Mouse (Mus musculus) liver, embryonic 12.5 days (tissue): ENCODE measurements around the gene Pth1r. TPM values are rescaled to one million over a fixed set of nuclear protein-coding genes. Genes with fewer than 3 reads are reported as not detected.

Source experiments
- ATAC-seq: fragments of 200-750 bp; cut with Nextera tagmentation; 2 replicates; pipeline ENCODE4 v1.8.0; 2017; ENCODE audit warnings: moderate number of reproducible peaks, mild to moderate bottlenecking, moderate library complexity
- H3K27ac ChIP-seq: fragments of 300-500 bp; sonication (generic); 2 replicates; pipeline ENCODE4 v1.5.1; 2016; ENCODE audit warnings: mild to moderate bottlenecking
- H3K27me3 ChIP-seq: fragments of 300-500 bp; sonication (generic); replicated peaks from 2 replicates; pipeline ENCODE4 v1.6.1; 2016; ENCODE audit warnings: mild to moderate bottlenecking, moderate library complexity
- H3K36me3 ChIP-seq: fragments of 300-500 bp; sonication (generic); 2 replicates; pipeline ENCODE4 v1.6.1; 2016; ENCODE audit warnings: mild to moderate bottlenecking, moderate library complexity
- H3K4me1 ChIP-seq: fragments of 300-500 bp; sonication (generic); 2 replicates; pipeline ENCODE4 v1.6.1; 2016
- H3K4me2 ChIP-seq: fragments of 300-500 bp; sonication (generic); 2 replicates; pipeline ENCODE4 v1.6.1; 2016; ENCODE audit warnings: mild to moderate bottlenecking, moderate library complexity
- H3K4me3 ChIP-seq: fragments of 300-500 bp; sonication (generic); 2 replicates; pipeline ENCODE4 v1.5.1; 2016; ENCODE audit warnings: mild to moderate bottlenecking, moderate library complexity
- H3K9ac ChIP-seq: fragments of 300-500 bp; sonication (generic); 2 replicates; pipeline ENCODE4 v1.6.1; 2016; ENCODE audit warnings: mild to moderate bottlenecking, moderate library complexity
- H3K9me3 ChIP-seq: fragments of 300-500 bp; sonication (generic); replicated peaks from 2 replicates; pipeline ENCODE4 v1.6.1; 2016; ENCODE audit warnings: mild to moderate bottlenecking, moderate library complexity
- WGBS: fragments of 180-500 bp; shearing (Covaris S2); methylation state at CpG from one replicate; pipeline ENCODE4 v1.1.7; 2016; ENCODE audit not compliant: insufficient replicate concordance; 5-methylcytosine and 5-hydroxymethylcytosine counted together
- polyA plus RNA-seq: library from polyadenylated mRNA; unstranded; fragments of >200 nt; fragmentation: Nextera tagmentation; extraction: Ambion mirVana; gene quantifications from 2 replicates; pipeline ENCODE4 v1.2.1, GENCODE M21; 2016

The Pth1r gene
- polyA plus RNA-seq, 1 experiment from 2014 or later, result 9.1 TPM

DNA sequence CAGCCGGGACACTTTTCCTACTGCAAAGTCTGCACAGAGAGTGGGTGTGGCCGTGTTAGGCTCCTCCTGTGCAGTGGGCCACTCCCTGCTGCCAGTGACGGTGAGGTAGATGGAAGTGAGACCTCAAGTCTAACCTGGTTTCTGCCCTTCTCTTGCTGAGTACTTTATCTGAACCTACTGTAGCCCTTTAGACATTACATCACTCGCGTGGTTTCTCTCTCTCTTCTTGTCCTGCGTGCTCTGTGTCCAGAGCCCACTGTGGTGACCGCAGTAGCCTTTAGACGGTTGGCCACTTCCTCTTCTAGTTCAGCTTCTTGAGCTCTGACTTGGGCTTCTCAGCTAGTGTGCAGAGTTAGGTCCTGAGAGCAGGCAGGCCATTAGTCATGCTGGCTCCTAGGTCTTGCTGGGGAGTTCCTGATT lies 70.4 kb downstream of the Pth1r start:
- Histone ChIP-seq H3K9ac (peak overlapping the region; percentile 30; the same call in 1 of the 2 replicates), H3K27me3 (peaks cover 13% of the 10 kb centered on the region; the same call in 1 of the 2 replicates), H3K4me3 (peak overlapping the region; percentile 3; the same call in 1 of the 2 replicates), H3K4me2 (peak overlapping the region; percentile 33), H3K36me3 (0 out of 2 replicates have a peak, but pooled peaks cover 2% of the 10 kb centered on the region), H3K9me3 (no peaks in the 10 kb centered on the region), H3K27ac (peak overlapping the region; percentile 41; the same call in 1 of the 2 replicates), H3K4me1 (peaks cover 79% of the 10 kb centered on the region)
- WGBS, result 23% methylated on average over 8 of the region's 8 CpGs
- peak; percentile 76 for ATAC-seq

DNA sequence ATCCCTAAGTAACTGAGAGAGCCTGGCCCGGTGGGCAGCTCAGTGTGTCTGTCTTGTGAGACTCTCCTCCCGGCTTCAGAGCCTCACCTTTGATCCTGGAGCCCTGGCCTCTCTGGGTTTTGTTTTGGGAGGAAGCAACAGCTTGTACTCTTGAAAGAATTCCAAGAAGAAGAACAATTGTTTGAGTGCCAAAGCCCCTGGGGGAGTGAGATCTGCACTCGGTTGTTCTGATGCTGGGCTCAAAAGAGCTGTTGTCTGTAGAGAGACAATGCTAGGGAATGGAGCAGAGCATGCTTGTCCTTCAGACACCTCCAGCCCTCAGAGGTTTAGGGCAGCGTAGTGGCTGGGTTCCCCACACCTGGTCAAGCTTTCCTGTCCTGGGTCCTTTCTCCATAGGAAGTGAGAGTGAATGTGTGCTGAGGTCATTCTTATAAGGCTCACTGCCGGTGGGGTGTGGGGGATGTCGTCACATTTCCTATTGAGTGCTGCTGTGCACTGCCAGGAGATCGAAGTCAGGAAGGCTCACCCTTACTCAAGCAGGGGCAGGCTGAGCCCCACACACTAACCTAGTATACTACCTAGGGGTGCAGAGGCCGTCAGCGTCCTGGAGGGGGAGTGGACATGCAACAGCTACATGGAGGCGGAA lies 73.7 kb downstream of the Pth1r start:
- no peak overlapping the region for H3K4me2 ChIP-seq
- 0 out of 2 replicates have a peak overlapping the region, but pooled peaks have one; percentile 8 for H3K27ac ChIP-seq

DNA sequence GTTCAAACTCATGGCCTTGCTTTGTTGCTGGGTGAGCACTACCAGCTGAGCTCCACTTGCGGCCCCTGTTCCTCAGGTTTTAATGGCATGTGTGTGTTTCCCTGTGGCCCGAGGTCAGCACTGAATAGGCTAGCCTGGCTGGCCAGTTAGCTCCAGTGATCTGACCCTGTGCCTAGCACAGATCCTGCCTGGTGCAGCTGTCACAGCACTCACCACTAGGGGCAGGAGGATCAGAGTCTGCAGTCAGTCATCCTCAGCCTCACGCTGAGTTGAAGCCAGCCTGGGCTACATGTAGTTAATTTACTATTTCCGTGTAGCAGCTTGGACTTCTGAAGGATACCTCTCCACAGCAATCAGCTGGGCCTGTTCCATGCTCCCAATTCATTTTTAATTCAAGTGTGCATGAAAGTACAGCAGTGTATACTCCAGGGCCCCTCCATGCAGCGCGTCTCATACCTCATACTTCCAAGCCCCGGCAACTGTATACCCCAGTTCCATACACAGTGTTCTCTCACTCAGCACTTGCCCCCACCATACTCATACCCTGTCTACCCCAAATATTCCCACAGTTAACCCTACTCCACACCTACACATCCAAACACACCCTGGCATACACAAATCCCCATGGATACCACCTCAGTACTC lies 74.4 kb downstream of the Pth1r start:
- WGBS, result 64% methylated on average over 7 of the region's 7 CpGs
- ATAC-seq, result no peak
- no peak overlapping the region for H3K4me2 ChIP-seq
- H3K9ac ChIP-seq, result no peak overlapping the region
- no peaks in the 10 kb centered on the region for H3K9me3 ChIP-seq
- H3K27ac ChIP-seq, result 0 out of 2 replicates have a peak overlapping the region, but pooled peaks have one; percentile 8
- H3K4me3 ChIP-seq, result no peak overlapping the region
- no peaks in the 10 kb centered on the region for H3K36me3 ChIP-seq
- H3K27me3 ChIP-seq, result peaks cover 31% of the 10 kb centered on the region
- H3K4me1 ChIP-seq, result peaks cover 98% of the 10 kb centered on the region

More for the DNA sequence above, 73.7 kb downstream of the Pth1r start:
- Histone ChIP-seq H3K36me3 (no peaks in the 10 kb centered on the region), H3K4me1 (peaks cover 96% of the 10 kb centered on the region), H3K4me3 (no peak overlapping the region), H3K9me3 (no peaks in the 10 kb centered on the region), H3K27me3 (peaks cover 27% of the 10 kb centered on the region), H3K9ac (no peak overlapping the region)
- 53% methylated on average over 10 of the region's 10 CpGs for WGBS
- no peak for ATAC-seq

Other genes starting within 250 kb of the Pth1r start
- 18.6 and 20.4 TPM in 2 replicates for gene Setd2, start 214.5 kb downstream of the Pth1r start, polyA plus RNA-seq
- gene Nradd, start 122.7 kb downstream of the Pth1r start, polyA plus RNA-seq, result 5.3 and 6.7 TPM in 2 replicates
- gene Nbeal2, start 93.0 kb downstream of the Pth1r start, polyA plus RNA-seq, result 4.7 and 4.9 TPM in 2 replicates
- gene Ccdc12, start 90.6 kb downstream of the Pth1r start, polyA plus RNA-seq, result 103 and 105 TPM in 2 replicates
- gene Myl3, start 5.3 kb downstream of the Pth1r start, polyA plus RNA-seq, result 0.48 and 1.6 TPM in 2 replicates
- gene Prss42, start 51.0 kb upstream of the Pth1r start, polyA plus RNA-seq, result not detected in 2 replicates
- gene Prss44, start 66.8 kb upstream of the Pth1r start, polyA plus RNA-seq, result not detected in 2 replicates
- gene Prss43, start 79.5 kb upstream of the Pth1r start, polyA plus RNA-seq, result not detected in 2 replicates
- gene Prss45, start 87.4 kb upstream of the Pth1r start, polyA plus RNA-seq, result not detected in 2 replicates
- gene Prss46, start 97.4 kb upstream of the Pth1r start, polyA plus RNA-seq, result not detected in 2 replicates
- 27.5 and 30.9 TPM in 2 replicates for gene Prss50, start 110.8 kb upstream of the Pth1r start, polyA plus RNA-seq
- gene Als2cl, start 132.7 kb upstream of the Pth1r start, polyA plus RNA-seq, result 2.4 and 3.2 TPM in 2 replicates
- 1.4 and 1.6 TPM in 2 replicates for gene Tmie, start 133.0 kb upstream of the Pth1r start, polyA plus RNA-seq
- not detected in 2 replicates for gene Fam240a, start 169.7 kb upstream of the Pth1r start, polyA plus RNA-seq
- not detected in 2 replicates for gene Tdgf1, start 199.0 kb upstream of the Pth1r start, polyA plus RNA-seq
- 0.12 and 0.26 TPM in 2 replicates for gene Lrrc2, start 204.4 kb upstream of the Pth1r start, polyA plus RNA-seq
- gene Rtp3, start 243.4 kb upstream of the Pth1r start, polyA plus RNA-seq, result 6.7 and 8.1 TPM in 2 replicates